Mouse (Mus musculus) G1E (cell line): Measurements from ENCODE around the gene Bcl6.

Source experiments
- CTCF ChIP-seq: IDR thresholded peaks from 2 replicates; pipeline ENCODE4 v1.5.1; 2012; ENCODE audit warnings: low read depth, low read length, inconsistent platforms, mixed read lengths
- GATA1 ChIP-seq: IDR thresholded peaks from 2 replicates; pipeline ENCODE4 v1.6.1; 2012; ENCODE audit warnings: borderline replicate concordance, low read length, inconsistent platforms, mixed read lengths
- GATA2 ChIP-seq: IDR thresholded peaks from 2 replicates; pipeline ENCODE4 v1.6.1; 2012; ENCODE audit warnings: low read depth, low read length, inconsistent platforms, borderline replicate concordance
- TAL1 ChIP-seq: conservative IDR thresholded peaks from 2 replicates; pipeline ENCODE4 v1.6.1; 2012; ENCODE audit warnings: low read depth, low read length, inconsistent platforms, mixed read lengths

DNA sequence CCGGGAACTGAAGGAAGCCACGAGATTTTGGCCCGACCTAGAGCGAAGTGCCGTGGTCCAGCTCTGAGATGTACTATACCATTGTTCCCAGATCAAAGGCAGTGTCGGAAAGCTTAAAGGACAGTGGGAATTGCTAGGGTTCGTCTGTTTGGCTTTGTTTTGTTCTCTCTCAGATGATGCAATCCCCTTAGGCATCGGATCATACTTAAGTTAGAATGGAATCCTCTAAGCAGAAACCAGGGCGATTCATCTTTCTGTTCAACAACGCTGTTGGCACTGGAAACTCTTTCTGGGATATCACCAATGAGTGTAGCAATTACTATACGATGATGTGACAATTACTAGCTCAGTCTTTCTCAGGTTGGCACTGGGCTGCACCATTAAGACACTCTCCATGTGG is 56.4 kb downstream of the Bcl6 start, which contains the start of gene Rtp2:
- TF ChIP-seq GATA2 (no peak), CTCF (no peak), GATA1 (no peak), TAL1 (no peak)
